Mouse (Mus musculus): Measurements from ENCODE around the gene Gm11992. TPM values are rescaled to one million over a fixed set of nuclear protein-coding genes. Genes with fewer than 3 reads are reported as not detected.
A peak's percentile ranks its signal among the peaks of the same experiment; 100 is the strongest.

Gene Gm11992
- polyA plus RNA-seq, 1 experiment from 2014 or later = 0.36 TPM

DNA sequence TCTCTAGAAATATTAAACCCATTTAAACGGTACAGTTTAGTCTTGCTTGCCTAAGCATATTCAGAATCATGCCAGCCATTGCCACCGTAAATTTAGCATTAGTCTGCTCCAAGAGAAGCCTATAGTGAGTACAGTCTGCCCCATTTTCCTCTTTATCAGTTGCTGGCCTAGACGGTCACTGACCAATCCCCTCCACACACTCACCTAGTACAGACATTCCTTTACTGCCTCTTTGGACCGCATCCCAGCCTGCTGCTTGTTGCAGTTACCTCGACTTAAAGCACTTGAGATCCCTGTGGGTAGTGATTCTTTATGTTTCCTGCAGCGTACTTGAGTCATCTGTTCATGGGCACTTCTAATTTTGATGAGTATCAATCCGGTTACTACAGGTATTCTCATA lies 23.6 kb upstream of the Gm11992 start:
- DNase-seq (ENCODE audit: low spot score) (no peak), ATAC-seq (replicated peaks; ENCODE audit: low FRiP score) (no peak)
- no peak overlapping the region for H3K4me3 ChIP-seq (ENCODE audit: low read depth, low read length)
- no peak overlapping the region for H3K27ac ChIP-seq (ENCODE audit: low read depth, low read length)
- 76% methylated on average over 7 of the region's 7 CpGs for WGBS
- H3K4me1 ChIP-seq (replicated peaks; ENCODE audit: control insufficient read depth, insufficient read depth, low read length) = no peaks in the 10 kb centered on the region
- H3K4me2 ChIP-seq = no peak overlapping the region
- no peak overlapping the region for H3K9ac ChIP-seq (ENCODE audit: low read depth, low read length)
- no peaks in the 10 kb centered on the region for H3K9me3 ChIP-seq (ENCODE audit: control insufficient read depth, low read length)
- H3K36me3 ChIP-seq (ENCODE audit: control insufficient read depth, insufficient read depth, low read length) = no peaks in the 10 kb centered on the region
- H3K27me3 ChIP-seq (replicated peaks; ENCODE audit: control insufficient read depth, insufficient read depth, low read length) = no peaks in the 10 kb centered on the region

DNA sequence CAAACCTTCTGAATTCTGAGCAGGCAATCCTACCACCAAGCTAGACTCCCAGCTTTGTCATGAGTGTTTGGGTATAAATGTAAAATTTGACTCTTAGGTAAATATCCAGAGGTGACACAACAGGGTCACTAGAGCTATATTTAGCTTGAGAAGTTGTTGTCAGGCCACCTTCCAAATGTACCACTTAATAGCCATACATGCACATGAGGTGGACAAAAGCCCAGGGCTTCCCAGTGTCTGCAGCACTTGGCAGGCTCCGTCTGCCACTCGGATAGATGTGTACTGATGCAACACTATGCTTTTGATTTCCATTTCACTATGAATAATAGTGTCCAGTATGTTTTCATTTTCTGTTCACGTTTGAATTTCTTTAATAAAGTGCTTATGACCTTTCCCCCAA lies 23.2 kb upstream of the Gm11992 start:
- Histone ChIP-seq H3K36me3 (ENCODE audit: control insufficient read depth, insufficient read depth, low read length) (no peaks in the 10 kb centered on the region), H3K27ac (ENCODE audit: low read depth, low read length) (no peak overlapping the region), H3K4me1 (replicated peaks; ENCODE audit: control insufficient read depth, insufficient read depth, low read length) (no peaks in the 10 kb centered on the region), H3K9me3 (ENCODE audit: control insufficient read depth, low read length) (no peaks in the 10 kb centered on the region), H3K27me3 (replicated peaks; ENCODE audit: control insufficient read depth, insufficient read depth, low read length) (no peaks in the 10 kb centered on the region), H3K4me2 (no peak overlapping the region), H3K4me3 (ENCODE audit: low read depth, low read length) (no peak overlapping the region), H3K9ac (ENCODE audit: low read depth, low read length) (no peak overlapping the region)
- ATAC-seq (replicated peaks; ENCODE audit: low FRiP score) = no peak
- 77% methylated on average over 3 of the region's 3 CpGs for WGBS
- no peak for DNase-seq (ENCODE audit: low spot score)

DNA sequence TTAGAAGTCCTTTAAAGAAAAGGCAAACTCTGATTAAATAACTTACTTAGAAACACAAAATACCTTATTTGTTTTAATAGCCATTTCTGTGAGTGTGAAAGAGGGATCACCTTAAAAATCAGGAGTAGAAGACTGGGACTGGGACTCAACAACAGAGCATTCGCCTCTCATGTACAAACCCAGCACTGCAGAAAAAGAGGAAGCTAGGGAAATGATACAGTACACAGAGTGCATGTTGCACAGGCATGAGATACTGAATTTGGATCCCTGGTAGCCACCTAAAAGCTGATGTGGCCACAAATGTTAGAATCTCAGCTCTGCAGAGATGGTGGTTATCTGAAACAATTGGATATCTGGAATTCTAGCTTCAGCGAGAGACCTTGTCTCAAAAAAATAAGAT lies 16.9 kb upstream of the Gm11992 start:
- Histone ChIP-seq H3K27ac (ENCODE audit: low read depth, low read length) (no peak overlapping the region), H3K4me3 (ENCODE audit: low read depth, low read length) (no peak overlapping the region), H3K36me3 (ENCODE audit: control insufficient read depth, insufficient read depth, low read length) (no peaks in the 10 kb centered on the region), H3K4me1 (replicated peaks; ENCODE audit: control insufficient read depth, insufficient read depth, low read length) (no peaks in the 10 kb centered on the region), H3K9me3 (ENCODE audit: control insufficient read depth, low read length) (no peaks in the 10 kb centered on the region), H3K27me3 (replicated peaks; ENCODE audit: control insufficient read depth, insufficient read depth, low read length) (no peaks in the 10 kb centered on the region), H3K4me2 (no peak overlapping the region), H3K9ac (ENCODE audit: low read depth, low read length) (no peak overlapping the region)
- ATAC-seq (replicated peaks; ENCODE audit: low FRiP score) (no peak), DNase-seq (ENCODE audit: low spot score) (no peak)
- 62% methylated on average over 2 of the region's 2 CpGs for WGBS

- no peak overlapping the region for H3K9ac ChIP-seq (ENCODE audit: low read depth, low read length)
- H3K27ac ChIP-seq (ENCODE audit: low read depth, low read length) = no peak overlapping the region
- no peak overlapping the region for H3K4me3 ChIP-seq (ENCODE audit: low read depth, low read length)
- WGBS = 75% methylated on average over 2 of the region's 2 CpGs
- DNase-seq (ENCODE audit: low spot score) (no peak), ATAC-seq (replicated peaks; ENCODE audit: low FRiP score) (no peak)
- no peaks in the 10 kb centered on the region for H3K4me1 ChIP-seq (replicated peaks; ENCODE audit: control insufficient read depth, insufficient read depth, low read length)
- H3K36me3 ChIP-seq (ENCODE audit: control insufficient read depth, insufficient read depth, low read length) = no peaks in the 10 kb centered on the region
- peaks cover 20% of the 10 kb centered on the region for H3K27me3 ChIP-seq (replicated peaks; ENCODE audit: control insufficient read depth, insufficient read depth, low read length)
- no peaks in the 10 kb centered on the region for H3K9me3 ChIP-seq (ENCODE audit: control insufficient read depth, low read length)
- no peak overlapping the region for H3K4me2 ChIP-seq
Observed at GRCm38 (mm10) chr11:9046546-9046945, 1.8 kb upstream of the Gm11992 start.

DNA sequence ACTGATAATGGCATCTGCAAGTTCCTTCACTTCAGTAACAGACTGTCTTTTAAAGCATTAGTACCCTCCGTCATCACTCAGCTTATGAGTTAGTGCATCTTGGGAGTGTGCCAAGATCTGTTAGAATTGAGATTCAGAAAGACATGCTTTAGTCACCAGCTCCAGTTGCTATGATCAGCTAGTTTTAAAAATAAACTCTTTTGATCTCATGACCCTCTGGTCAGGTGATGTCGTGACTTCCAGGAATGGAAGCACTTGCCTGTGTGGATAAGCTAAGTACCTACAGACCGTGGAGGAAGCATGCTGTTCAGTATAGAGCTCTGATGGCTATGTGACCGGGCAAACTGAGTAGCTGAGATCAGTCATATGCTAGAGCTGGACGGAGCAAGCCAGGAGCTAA lies 1.4 kb upstream of the Gm11992 start:
- H3K9ac ChIP-seq (ENCODE audit: low read depth, low read length) = no peak overlapping the region
- DNase-seq (ENCODE audit: low spot score) (no peak), ATAC-seq (replicated peaks; ENCODE audit: low FRiP score) (no peak)
- no peak overlapping the region for H3K27ac ChIP-seq (ENCODE audit: low read depth, low read length)
- H3K36me3 ChIP-seq (ENCODE audit: control insufficient read depth, insufficient read depth, low read length) = no peaks in the 10 kb centered on the region
- WGBS = 85% methylated on average over 5 of the region's 5 CpGs
- no peak overlapping the region for H3K4me2 ChIP-seq
- peaks cover 20% of the 10 kb centered on the region for H3K27me3 ChIP-seq (replicated peaks; ENCODE audit: control insufficient read depth, insufficient read depth, low read length)
- H3K4me1 ChIP-seq (replicated peaks; ENCODE audit: control insufficient read depth, insufficient read depth, low read length) = no peaks in the 10 kb centered on the region
- no peaks in the 10 kb centered on the region for H3K9me3 ChIP-seq (ENCODE audit: control insufficient read depth, low read length)
- no peak overlapping the region for H3K4me3 ChIP-seq (ENCODE audit: low read depth, low read length)

DNA sequence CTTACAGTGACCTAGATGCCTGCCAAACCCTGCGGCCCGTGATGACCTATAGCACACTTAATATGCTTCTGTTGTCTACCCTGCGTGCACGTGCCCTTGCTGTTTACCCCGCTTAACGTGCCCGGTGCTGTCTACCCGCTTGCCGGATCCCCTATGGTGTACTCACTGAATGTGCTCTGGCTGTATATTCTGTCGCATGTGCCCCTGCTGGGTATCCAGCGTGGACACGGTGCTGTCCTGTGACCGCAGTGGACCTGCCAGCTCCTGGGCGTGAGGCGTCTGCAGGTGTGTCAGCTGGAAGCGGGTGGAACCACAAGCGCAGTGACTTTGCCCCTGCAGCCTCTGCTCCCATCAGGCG lies 288 bp downstream of the Gm11992 start, which contains the start of gene Sun3:
Sun3 (minus strand) TSS at position 289 of the 358 bp plus-strand sequence.
- peak; percentile 72 for ATAC-seq (replicated peaks; ENCODE audit: low FRiP score)
- DNase-seq (ENCODE audit: low spot score) = no peak
- H3K4me1 ChIP-seq (replicated peaks; ENCODE audit: control insufficient read depth, insufficient read depth, low read length) = no peaks in the 10 kb centered on the region
- H3K36me3 ChIP-seq (ENCODE audit: control insufficient read depth, insufficient read depth, low read length) = no peaks in the 10 kb centered on the region
- H3K27ac ChIP-seq (ENCODE audit: low read depth, low read length) = no peak within 1 kb of the TSS
- no peaks in the 10 kb centered on the region for H3K9me3 ChIP-seq (ENCODE audit: control insufficient read depth, low read length)
- H3K4me2 ChIP-seq = peak within 1 kb of the TSS; percentile 91
- H3K27me3 ChIP-seq (replicated peaks; ENCODE audit: control insufficient read depth, insufficient read depth, low read length) = peaks cover 20% of the 10 kb centered on the region
- peak within 1 kb of the TSS; percentile 57 for H3K4me3 ChIP-seq (ENCODE audit: low read depth, low read length)
- 2% methylated on average over 18 of the region's 18 CpGs for WGBS
- H3K9ac ChIP-seq (ENCODE audit: low read depth, low read length) = peak within 1 kb of the TSS; percentile 27; the same call in 1 of the 2 replicates

DNA sequence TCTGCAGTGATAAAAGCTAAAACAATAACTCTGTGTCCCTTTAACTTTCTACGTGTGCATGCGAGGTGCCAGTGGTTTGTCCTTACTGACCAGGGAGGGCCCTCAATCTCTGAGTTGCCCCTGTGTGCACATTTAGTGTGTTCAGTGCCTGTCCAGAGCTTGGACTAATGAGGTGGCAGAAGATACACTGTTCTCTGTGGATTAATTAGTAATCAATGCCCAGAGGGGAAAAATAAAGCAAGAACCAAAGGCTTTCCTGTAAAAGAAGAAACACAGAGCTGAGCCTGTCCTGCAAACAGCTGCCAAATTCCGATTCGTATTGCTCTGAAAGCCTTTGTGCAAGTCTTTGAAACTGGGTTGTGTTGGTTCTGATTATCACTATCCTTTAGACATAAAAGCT lies 1.8 kb downstream of the Gm11992 start:
- Histone ChIP-seq H3K27me3 (replicated peaks; ENCODE audit: control insufficient read depth, insufficient read depth, low read length) (peaks cover 20% of the 10 kb centered on the region), H3K27ac (ENCODE audit: low read depth, low read length) (no peak overlapping the region), H3K4me2 (no peak overlapping the region), H3K4me3 (ENCODE audit: low read depth, low read length) (no peak overlapping the region), H3K9me3 (ENCODE audit: control insufficient read depth, low read length) (no peaks in the 10 kb centered on the region), H3K36me3 (ENCODE audit: control insufficient read depth, insufficient read depth, low read length) (no peaks in the 10 kb centered on the region), H3K9ac (ENCODE audit: low read depth, low read length) (no peak overlapping the region), H3K4me1 (replicated peaks; ENCODE audit: control insufficient read depth, insufficient read depth, low read length) (no peaks in the 10 kb centered on the region)
- DNase-seq (ENCODE audit: low spot score) = no peak
- WGBS = 83% methylated on average over 4 of the region's 4 CpGs
- ATAC-seq (replicated peaks; ENCODE audit: low FRiP score) = no peak

GRCm38 (mm10) chr11:9051895-9052294 lies 3.5 kb downstream of the Gm11992 start:
- DNase-seq (ENCODE audit: low spot score) (no peak), ATAC-seq (replicated peaks; ENCODE audit: low FRiP score) (no peak)
- no peak overlapping the region for H3K4me3 ChIP-seq (ENCODE audit: low read depth, low read length)
- 44% methylated on average over 2 of the region's 2 CpGs for WGBS
- H3K4me1 ChIP-seq (replicated peaks; ENCODE audit: control insufficient read depth, insufficient read depth, low read length) = no peaks in the 10 kb centered on the region
- peaks cover 20% of the 10 kb centered on the region for H3K27me3 ChIP-seq (replicated peaks; ENCODE audit: control insufficient read depth, insufficient read depth, low read length)
- H3K9ac ChIP-seq (ENCODE audit: low read depth, low read length) = no peak overlapping the region
- no peaks in the 10 kb centered on the region for H3K9me3 ChIP-seq (ENCODE audit: control insufficient read depth, low read length)
- no peak overlapping the region for H3K27ac ChIP-seq (ENCODE audit: low read depth, low read length)
- no peak overlapping the region for H3K4me2 ChIP-seq
- no peaks in the 10 kb centered on the region for H3K36me3 ChIP-seq (ENCODE audit: control insufficient read depth, insufficient read depth, low read length)

DNA sequence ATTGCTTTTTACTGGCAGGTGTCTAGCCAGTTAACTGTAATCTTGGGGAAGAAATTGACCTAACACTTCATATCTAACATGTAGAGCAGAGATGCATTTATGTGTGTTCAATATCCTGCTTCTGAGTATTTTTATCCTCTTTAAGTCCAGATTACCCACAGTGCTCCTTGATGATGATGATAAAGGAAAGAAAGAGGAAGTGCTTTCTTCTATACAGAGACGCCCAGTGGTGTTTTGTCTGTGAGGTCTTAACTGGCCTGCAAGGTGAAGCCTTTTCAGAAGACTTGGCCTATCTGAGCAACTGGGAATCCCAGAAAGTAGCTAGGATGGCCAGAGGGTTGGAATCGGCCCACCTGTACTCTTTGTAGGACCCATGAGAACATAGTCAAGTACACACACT lies 8.5 kb downstream of the Gm11992 start:
- no peaks in the 10 kb centered on the region for H3K36me3 ChIP-seq (ENCODE audit: control insufficient read depth, insufficient read depth, low read length)
- DNase-seq (ENCODE audit: low spot score) (no peak), ATAC-seq (replicated peaks; ENCODE audit: low FRiP score) (no peak)
- 54% methylated on average over 2 of the region's 2 CpGs for WGBS
- H3K27ac ChIP-seq (ENCODE audit: low read depth, low read length) = no peak overlapping the region
- no peaks in the 10 kb centered on the region for H3K27me3 ChIP-seq (replicated peaks; ENCODE audit: control insufficient read depth, insufficient read depth, low read length)
- H3K4me1 ChIP-seq (replicated peaks; ENCODE audit: control insufficient read depth, insufficient read depth, low read length) = no peaks in the 10 kb centered on the region
- H3K4me3 ChIP-seq (ENCODE audit: low read depth, low read length) = no peak overlapping the region
- H3K9me3 ChIP-seq (ENCODE audit: control insufficient read depth, low read length) = no peaks in the 10 kb centered on the region
- no peak overlapping the region for H3K9ac ChIP-seq (ENCODE audit: low read depth, low read length)
- H3K4me2 ChIP-seq = no peak overlapping the region

Data from liver, embryonic 11.5 days (tissue).